20 mouse cellular contexts compared by ENCODE assay signal in the genomic region with DNA sequence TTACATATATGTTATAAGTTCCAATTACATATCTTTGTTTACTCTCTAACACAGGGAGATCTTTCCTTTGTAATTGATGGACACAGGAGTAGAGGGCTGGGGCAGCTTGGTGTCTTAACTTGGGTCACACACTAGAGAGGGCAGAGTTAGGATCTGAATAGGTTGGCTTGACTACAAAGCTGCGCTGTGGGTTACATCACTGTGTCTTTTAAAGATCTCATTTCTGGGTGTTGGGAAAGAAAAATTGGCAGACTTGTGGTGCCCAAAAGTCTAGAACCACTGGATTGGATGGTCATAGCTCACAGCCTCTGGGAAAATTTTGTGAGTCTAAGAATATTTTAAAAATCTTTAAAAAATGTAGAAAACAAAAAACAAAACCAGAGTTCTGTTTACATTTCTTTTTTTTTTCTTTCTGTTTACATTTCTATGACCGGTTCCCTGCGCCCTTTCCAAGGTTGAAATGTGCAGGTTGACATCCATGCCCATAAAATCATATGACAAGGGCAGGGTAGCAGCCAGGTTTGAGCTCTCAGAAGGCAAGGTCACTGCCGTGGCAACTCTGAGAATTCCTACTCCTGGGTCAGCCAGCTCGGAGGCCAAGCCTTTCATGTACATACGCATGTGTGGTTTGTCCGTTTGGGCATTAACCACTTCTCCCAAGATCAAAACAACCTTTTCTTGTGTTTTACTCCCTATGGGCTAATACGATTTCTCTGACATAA.
"Had no signal": no experiment of that assay in that cellular context is flagged by ENCODE, and none has a peak within 500 bp of the region (broad histone marks: within the 10 kb centered on the region; RNA-seq: fewer than 3 reads in every experiment).

No protein-coding gene starts in this region.

- H3K4me2 ChIP-seq: limb, embryonic 13.5 days; liver, embryonic 15.5 days; midbrain, embryonic 11.5 days; neural tube, embryonic 12.5 days; neural tube, embryonic 15.5 days had no signal

- H3K36me3 ChIP-seq: limb, embryonic 10.5 days; limb, embryonic 13.5 days; liver, embryonic 15.5 days; neural tube, embryonic 12.5 days; neural tube, embryonic 15.5 days had no signal

- H3K4me1 ChIP-seq: limb, embryonic 13.5 days; neural tube, embryonic 12.5 days; neural tube, embryonic 15.5 days had no signal

- H3K9me3 ChIP-seq: limb, embryonic 10.5 days; limb, embryonic 13.5 days; liver, embryonic 15.5 days; neural tube, embryonic 12.5 days; neural tube, embryonic 15.5 days had no signal

- DNase-seq: kidney, postnatal 25 days; layer of hippocampus, adult 9-11 months; liver; lung, adult 2 months; lung, postnatal 14 days; lung, postnatal 4 days; midbrain, embryonic 14.5 days; right cerebral cortex, adult 18-20 months; right cerebral cortex, postnatal 14 days; right cerebral cortex, postnatal 4 days; thymus, postnatal 25 days had no signal

- H3K27me3 ChIP-seq: limb, embryonic 13.5 days; liver, embryonic 15.5 days; neural tube, embryonic 12.5 days; neural tube, embryonic 15.5 days had no signal

- H3K27ac ChIP-seq: kidney, postnatal 0 days; layer of hippocampus, adult 2 months; limb, embryonic 10.5 days; limb, embryonic 13.5 days; liver, embryonic 15.5 days; neural tube, embryonic 12.5 days; neural tube, embryonic 15.5 days; stomach, postnatal 0 days had no signal

- H3K9ac ChIP-seq: limb, embryonic 13.5 days; liver, embryonic 15.5 days; neural tube, embryonic 12.5 days; neural tube, embryonic 15.5 days had no signal

- H3K4me3 ChIP-seq: layer of hippocampus, adult 2 months; limb, embryonic 10.5 days; limb, embryonic 13.5 days; liver, embryonic 15.5 days; neural tube, embryonic 12.5 days; neural tube, embryonic 15.5 days had no signal
